Mouse (Mus musculus) erythroblast, embryonic 14.5 days (primary cell): ENCODE measurements around the gene Cerkl. TPM values are rescaled to one million over a fixed set of nuclear protein-coding genes. Genes with fewer than 3 reads are reported as not detected.

Experiments used
- H3K27me3 ChIP-seq: 2 replicates; pipeline ENCODE4 v1.6.1; 2012; ENCODE audit warnings: inconsistent platforms; ENCODE audit not compliant: control insufficient read depth
- H3K36me3 ChIP-seq: 2 replicates; pipeline ENCODE4 v1.6.1; 2012; ENCODE audit warnings: mild to moderate bottlenecking, inconsistent platforms; ENCODE audit not compliant: control insufficient read depth
- H3K4me1 ChIP-seq: 2 replicates; pipeline ENCODE4 v1.6.1; 2012; ENCODE audit warnings: inconsistent platforms; ENCODE audit not compliant: control insufficient read depth
- H3K4me3 ChIP-seq: replicated peaks from 2 replicates; pipeline ENCODE3; 2012; ENCODE audit warnings: moderate library complexity, mild to moderate bottlenecking, inconsistent platforms
- H3K9me3 ChIP-seq: 2 replicates; pipeline ENCODE4 v1.6.1; 2012; ENCODE audit warnings: low read length, inconsistent platforms, mixed read lengths; ENCODE audit not compliant: control insufficient read depth
- GATA1 ChIP-seq: IDR thresholded peaks from 2 replicates; pipeline ENCODE4 v1.6.1; 2012; ENCODE audit warnings: low read length, inconsistent platforms, mixed read lengths
- TAL1 ChIP-seq: IDR thresholded peaks from 3 replicates; pipeline ENCODE4 v1.6.1; 2012; ENCODE audit warnings: low read length, inconsistent platforms, mixed read lengths
- polyA plus RNA-seq: library from polyadenylated mRNA; stranded (reverse); fragments of >175 nt; gene quantifications from 2 replicates; pipeline ENCODE4 v1.2.3, GENCODE M21; 2012

Gene Cerkl
- polyA plus RNA-seq, 1 experiment: 0.02 TPM

- Histone ChIP-seq H3K9me3 (no peaks in the 10 kb centered on the region), H3K4me1 (no peaks in the 10 kb centered on the region)
- TF ChIP-seq TAL1: no peak
These were observed 57.8 kb downstream of the Cerkl start for GRCm38 (mm10) chr2:79398831-79399230.

GRCm38 (mm10) chr2:79398343-79398742 lies 58.2 kb downstream of the Cerkl start:
- Histone ChIP-seq H3K9me3 (no peaks in the 10 kb centered on the region), H3K27me3 (no peaks in the 10 kb centered on the region), H3K4me1 (no peaks in the 10 kb centered on the region), H3K36me3 (no peaks in the 10 kb centered on the region), H3K4me3 (no peak overlapping the region)
- no peak for TF ChIP-seq TAL1
- no peak for TF ChIP-seq GATA1

More at GRCm38 (mm10) chr2:79398831-79399230, 57.8 kb downstream of the Cerkl start:
- Histone ChIP-seq H3K27me3 (no peaks in the 10 kb centered on the region), H3K36me3 (no peaks in the 10 kb centered on the region), H3K4me3 (no peak overlapping the region)

GRCm38 (mm10) chr2:79397107-79397506 lies 59.5 kb downstream of the Cerkl start:
- Histone ChIP-seq H3K4me1 (no peaks in the 10 kb centered on the region), H3K4me3 (no peak overlapping the region), H3K27me3 (no peaks in the 10 kb centered on the region), H3K9me3 (no peaks in the 10 kb centered on the region), H3K36me3 (no peaks in the 10 kb centered on the region)
- TF ChIP-seq GATA1 (no peak), TAL1 (no peak)

DNA sequence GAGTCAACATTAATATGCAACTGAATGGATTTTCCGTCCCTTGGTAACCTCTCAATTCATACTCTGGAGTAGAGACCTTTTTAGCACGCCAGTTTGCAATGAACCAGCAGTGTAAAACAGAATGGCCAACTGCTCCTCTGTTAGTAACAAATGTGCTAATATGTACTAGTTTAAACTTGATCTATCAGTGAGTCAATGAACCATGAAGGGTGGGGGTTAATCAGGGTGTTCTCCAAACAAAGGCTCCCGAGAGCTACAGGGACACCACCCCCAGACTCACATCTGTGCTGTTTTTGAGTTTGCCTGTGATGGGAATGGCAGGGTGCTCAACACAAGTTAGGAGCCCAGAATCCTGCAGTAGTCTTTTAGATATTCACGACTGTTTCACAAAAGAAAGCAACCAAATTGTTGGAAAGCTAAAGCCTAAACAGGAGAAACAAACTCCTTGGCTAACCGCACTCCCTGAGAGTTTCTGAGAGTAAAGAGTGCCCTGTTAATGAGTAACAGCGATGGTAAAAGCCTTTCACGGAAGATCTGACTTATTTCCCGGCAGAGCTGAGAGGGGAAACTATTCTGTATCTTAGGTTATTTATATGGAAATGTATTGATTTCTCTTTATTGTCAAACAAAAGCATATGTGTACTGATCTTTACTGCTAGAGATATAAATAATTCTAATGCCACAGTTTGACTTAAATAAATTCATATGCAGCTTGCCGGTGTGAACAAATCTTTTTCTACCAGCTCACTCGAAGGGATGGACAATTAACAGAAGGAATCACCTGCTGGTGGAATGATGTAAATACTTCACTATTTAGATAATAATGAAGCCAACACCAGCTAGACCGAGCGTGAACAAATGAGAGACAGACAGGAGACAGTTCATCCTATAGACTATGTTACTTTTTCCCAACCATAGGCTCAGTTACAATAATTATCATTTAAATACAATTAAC lies 77.2 kb downstream of the Cerkl start:
- Histone ChIP-seq H3K4me1 (no peaks in the 10 kb centered on the region), H3K9me3 (no peaks in the 10 kb centered on the region), H3K36me3 (no peaks in the 10 kb centered on the region), H3K4me3 (no peak overlapping the region), H3K27me3 (no peaks in the 10 kb centered on the region)
- TF ChIP-seq GATA1 (no peak), TAL1 (no peak)

- no peaks in the 10 kb centered on the region for H3K27me3 ChIP-seq
- H3K9me3 ChIP-seq: no peaks in the 10 kb centered on the region
- H3K4me1 ChIP-seq: no peaks in the 10 kb centered on the region
- TF ChIP-seq TAL1 (no peak), GATA1 (no peak)
- H3K36me3 ChIP-seq: no peaks in the 10 kb centered on the region
- H3K4me3 ChIP-seq: no peak overlapping the region
These were observed 78.1 kb downstream of the Cerkl start for GRCm38 (mm10) chr2:79378346-79379086.

DNA sequence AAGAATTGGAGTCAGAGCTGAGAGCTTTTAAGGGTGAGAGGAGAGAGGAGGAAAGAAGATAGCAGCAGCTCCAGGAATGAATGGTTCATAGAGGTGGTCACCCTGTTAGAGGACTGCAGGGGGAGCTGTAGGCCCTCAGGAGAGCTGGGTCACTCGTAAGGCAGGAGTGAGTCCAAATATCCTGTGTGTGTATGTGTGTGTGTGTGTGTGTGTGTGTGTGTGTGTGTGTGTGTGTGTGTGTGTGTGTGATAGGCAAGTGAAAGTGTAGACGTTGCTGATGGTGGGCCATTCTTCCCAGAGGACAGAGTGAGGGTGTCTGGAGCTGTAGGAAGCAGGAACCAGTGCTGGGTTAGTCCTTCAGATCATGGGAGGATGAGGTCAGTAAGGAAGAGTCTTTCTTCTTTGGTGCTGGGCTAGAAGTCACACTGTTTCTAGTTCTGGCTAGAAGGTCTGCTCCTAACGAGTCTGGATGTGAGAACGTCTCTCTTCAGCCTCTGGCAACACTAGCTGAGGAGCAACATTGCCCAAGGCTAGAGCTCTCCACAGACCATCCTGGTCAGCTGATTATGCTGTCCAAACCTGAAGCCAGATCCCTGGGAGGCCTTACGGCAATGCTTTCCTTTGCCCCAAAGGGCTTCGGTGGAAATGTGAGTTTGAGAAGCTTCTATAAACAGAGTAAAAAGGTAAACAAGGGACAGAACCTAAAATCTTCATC lies 83.9 kb downstream of the Cerkl start:
- no peaks in the 10 kb centered on the region for H3K27me3 ChIP-seq
- H3K4me3 ChIP-seq: no peak overlapping the region
- no peaks in the 10 kb centered on the region for H3K9me3 ChIP-seq
- H3K36me3 ChIP-seq: no peaks in the 10 kb centered on the region
- TF ChIP-seq TAL1 (no peak), GATA1 (no peak)
- no peaks in the 10 kb centered on the region for H3K4me1 ChIP-seq

GRCm38 (mm10) chr2:79372154-79372467 lies 84.5 kb downstream of the Cerkl start:
- Histone ChIP-seq H3K4me3 (no peak overlapping the region), H3K9me3 (no peaks in the 10 kb centered on the region), H3K4me1 (no peaks in the 10 kb centered on the region), H3K27me3 (no peaks in the 10 kb centered on the region), H3K36me3 (no peaks in the 10 kb centered on the region)
- TF ChIP-seq GATA1 (no peak), TAL1 (no peak)

DNA sequence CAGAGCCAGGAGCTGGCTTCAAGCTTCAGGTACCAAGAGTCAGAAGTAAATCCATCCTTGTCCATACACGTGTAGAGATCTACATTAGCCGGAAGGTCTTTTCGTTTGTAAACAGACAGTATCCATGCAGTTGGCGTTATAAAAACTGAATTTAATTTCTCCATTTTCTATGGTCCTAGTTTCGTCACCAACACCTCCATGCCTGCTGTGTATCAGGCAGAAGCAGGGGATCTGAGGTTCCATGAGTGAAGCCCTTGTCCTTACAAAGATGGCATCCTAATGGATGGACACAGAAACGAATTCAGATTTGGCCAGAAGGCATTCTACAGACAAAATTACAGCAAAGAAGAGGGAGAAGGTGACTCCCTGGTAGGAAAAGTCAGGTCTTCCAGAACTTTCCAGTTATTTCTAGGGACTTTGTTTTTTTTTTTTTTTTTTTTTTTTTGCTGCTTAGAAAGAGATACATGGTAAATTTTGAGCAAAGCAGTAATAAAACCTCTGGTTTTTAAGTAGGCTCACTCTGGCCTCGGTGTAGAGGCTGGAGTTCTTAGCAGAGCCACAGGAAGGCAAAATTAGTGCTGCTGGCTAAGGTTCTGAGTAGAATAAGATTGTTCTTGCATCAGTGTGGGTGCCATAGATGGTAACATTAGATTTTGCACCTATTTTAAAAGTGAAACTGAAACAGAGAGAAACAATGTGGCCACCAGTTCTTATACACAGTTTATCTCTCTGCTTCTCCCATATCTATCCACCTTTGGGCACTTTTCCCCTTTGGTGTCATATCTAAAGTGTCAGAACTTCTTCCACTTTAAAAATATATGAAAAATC lies 85.0 kb downstream of the Cerkl start:
- H3K4me3 ChIP-seq: no peak overlapping the region
- H3K9me3 ChIP-seq: no peaks in the 10 kb centered on the region
- H3K4me1 ChIP-seq: no peaks in the 10 kb centered on the region
- TF ChIP-seq TAL1: no peak
- TF ChIP-seq GATA1: no peak
- no peaks in the 10 kb centered on the region for H3K27me3 ChIP-seq
- no peaks in the 10 kb centered on the region for H3K36me3 ChIP-seq
